Mouse (Mus musculus): ENCODE data around the gene Shisa6. TPM values are rescaled to one million over a fixed set of nuclear protein-coding genes. Genes with fewer than 3 reads are reported as not detected.

The Shisa6 gene
- polyA plus RNA-seq (2014; fragmentation: Nextera tagmentation; extraction: Ambion mirVana): 0.52 and 0.80 TPM in 2 replicates

DNA sequence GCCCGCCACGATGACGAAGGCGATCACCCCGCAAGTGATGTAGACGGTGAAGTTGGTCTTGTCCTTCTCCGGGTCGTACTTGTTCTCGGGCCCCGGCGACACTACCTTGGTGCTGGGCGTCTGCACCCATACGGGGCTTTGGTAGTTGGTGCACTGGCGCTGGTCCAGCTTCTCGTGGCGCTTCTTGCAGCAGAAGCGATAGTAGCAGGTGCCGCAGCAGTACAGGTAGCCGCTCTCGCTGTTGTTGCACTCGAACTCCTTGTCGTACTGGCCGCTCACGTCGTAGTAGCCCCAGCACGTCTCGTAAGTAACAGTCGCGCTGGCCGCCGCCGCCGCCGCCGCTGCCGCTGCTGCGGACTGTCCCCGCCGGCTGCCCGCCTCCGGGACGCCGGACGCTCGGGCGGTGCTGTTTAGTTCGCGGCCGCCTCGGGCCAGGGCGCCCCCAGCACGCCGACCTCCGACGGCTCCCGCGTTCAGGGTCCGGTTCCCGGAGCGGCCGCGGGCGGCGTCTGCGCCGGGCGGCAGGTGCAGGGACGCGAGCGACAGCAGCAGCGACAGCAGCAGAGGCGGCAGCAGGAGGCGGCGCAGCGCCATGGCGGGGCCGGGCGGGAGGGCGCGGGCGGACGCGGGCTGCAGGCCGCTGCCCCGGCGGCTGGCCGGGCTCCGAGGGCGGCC lies at the start of gene Shisa6:
Gene Shisa6, minus strand, starts transcription at position 594 of the 675 bp plus-strand sequence.
- Histone ChIP-seq H3K4me3 (ENCODE audit: low read depth, low read length) (peak within 1 kb of the TSS; percentile 51), H3K4me2 (replicated peaks; ENCODE audit: low read depth, low read length) (peak within 1 kb of the TSS; percentile 97), H3K36me3 (ENCODE audit: control insufficient read depth, insufficient read depth, low read length) (no peaks in the 10 kb centered on the region), H3K4me1 (ENCODE audit: control insufficient read depth, insufficient read depth, low read length) (peaks cover 3% of the 10 kb centered on the region; the same call in 1 of the 2 replicates), H3K9ac (replicated peaks; ENCODE audit: low read depth, low read length) (no peak within 1 kb of the TSS; the same call in 1 of the 2 replicates), H3K9me3 (ENCODE audit: control insufficient read depth, low read depth, low read length) (no peaks in the 10 kb centered on the region), H3K27ac (ENCODE audit: low read length) (no peak within 1 kb of the TSS), H3K27me3 (ENCODE audit: control insufficient read depth, insufficient read depth, low read length) (peaks cover 27% of the 10 kb centered on the region)
- under 1% methylated on average over 72 of the region's 89 CpGs for WGBS
- peak; percentile 51; the same call in 1 of the 2 replicates for ATAC-seq (ENCODE audit: insufficient number of reproducible peaks, insufficient read depth, low FRiP score, low read depth)

DNA sequence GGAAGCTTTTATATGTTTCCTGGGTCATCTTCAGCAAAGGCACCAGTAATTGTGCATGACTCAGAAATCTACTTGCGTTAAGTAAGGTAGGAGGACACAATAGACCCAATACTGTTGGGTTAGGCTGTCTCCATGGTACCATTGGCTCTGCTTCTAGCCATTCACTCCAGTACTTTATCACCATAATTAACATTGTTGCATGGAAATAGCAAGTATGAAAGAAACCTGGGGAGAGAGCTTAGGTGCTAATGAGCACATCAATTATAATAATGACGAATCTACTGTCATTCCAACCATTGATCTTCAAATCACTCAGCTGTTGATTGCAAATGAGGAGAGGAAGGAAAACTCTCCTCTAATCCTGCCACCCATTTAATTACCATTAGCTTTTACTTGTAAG lies 48.1 kb upstream of the Shisa6 start:
- Histone ChIP-seq H3K4me3 (ENCODE audit: low read depth, low read length) (no peak overlapping the region), H3K4me2 (replicated peaks; ENCODE audit: low read depth, low read length) (no peak overlapping the region), H3K36me3 (ENCODE audit: control insufficient read depth, insufficient read depth, low read length) (no peaks in the 10 kb centered on the region), H3K9ac (replicated peaks; ENCODE audit: low read depth, low read length) (no peak overlapping the region), H3K27ac (ENCODE audit: low read length) (no peak overlapping the region), H3K4me1 (ENCODE audit: control insufficient read depth, insufficient read depth, low read length) (no peaks in the 10 kb centered on the region), H3K9me3 (ENCODE audit: control insufficient read depth, low read depth, low read length) (no peaks in the 10 kb centered on the region), H3K27me3 (ENCODE audit: control insufficient read depth, insufficient read depth, low read length) (no peaks in the 10 kb centered on the region)
- 27% methylated on average over 2 of the region's 2 CpGs for WGBS
- no peak for ATAC-seq (ENCODE audit: insufficient number of reproducible peaks, insufficient read depth, low FRiP score, low read depth)

DNA sequence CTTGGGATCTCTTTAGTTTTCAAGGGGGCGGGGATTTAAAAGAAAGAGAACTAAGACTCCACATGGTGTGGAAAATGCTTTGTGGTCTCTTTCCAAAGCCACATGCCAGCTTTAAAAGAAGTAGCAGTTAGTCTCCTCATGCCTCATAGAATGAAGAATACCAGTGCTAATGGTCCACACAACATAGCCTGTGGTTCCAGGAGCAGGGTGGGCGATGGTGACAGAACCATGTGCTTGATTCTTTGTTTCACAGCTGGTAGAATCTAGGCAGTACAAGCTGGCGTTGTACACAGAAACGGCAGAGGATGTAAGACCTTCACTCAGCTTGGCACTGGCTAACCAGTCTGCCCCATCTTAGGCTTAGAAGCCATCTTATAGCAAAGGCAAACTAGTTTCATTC lies 43.3 kb upstream of the Shisa6 start:
- Histone ChIP-seq H3K4me1 (ENCODE audit: control insufficient read depth, insufficient read depth, low read length) (no peaks in the 10 kb centered on the region), H3K9me3 (ENCODE audit: control insufficient read depth, low read depth, low read length) (no peaks in the 10 kb centered on the region), H3K4me2 (replicated peaks; ENCODE audit: low read depth, low read length) (no peak overlapping the region), H3K36me3 (ENCODE audit: control insufficient read depth, insufficient read depth, low read length) (no peaks in the 10 kb centered on the region), H3K4me3 (ENCODE audit: low read depth, low read length) (no peak overlapping the region), H3K27me3 (ENCODE audit: control insufficient read depth, insufficient read depth, low read length) (no peaks in the 10 kb centered on the region; the same call in 1 of the 2 replicates), H3K27ac (ENCODE audit: low read length) (no peak overlapping the region), H3K9ac (replicated peaks; ENCODE audit: low read depth, low read length) (no peak overlapping the region)
- no peak for ATAC-seq (ENCODE audit: insufficient number of reproducible peaks, insufficient read depth, low FRiP score, low read depth)
- 78% methylated on average over 4 of the region's 4 CpGs for WGBS

DNA sequence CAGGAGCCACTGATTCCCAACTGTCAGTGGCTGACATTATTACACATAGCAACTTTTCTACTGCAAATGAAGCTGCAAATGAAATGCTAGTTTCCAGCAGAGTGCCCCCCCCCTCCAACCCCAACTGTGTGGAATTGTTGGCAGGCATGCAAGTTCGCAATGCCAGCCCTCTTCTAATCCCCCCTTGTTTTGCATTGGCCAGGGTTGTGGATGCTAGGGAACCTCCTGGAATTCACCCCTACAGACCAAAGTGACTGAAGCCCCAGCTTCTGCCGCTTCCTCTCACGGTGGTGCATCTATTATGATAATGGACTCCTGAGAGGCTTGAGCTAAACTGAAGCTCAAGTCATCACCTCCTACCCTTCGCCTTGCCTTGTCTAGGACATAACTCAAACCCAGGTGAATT lies 42.6 kb upstream of the Shisa6 start:
- ATAC-seq (ENCODE audit: insufficient number of reproducible peaks, insufficient read depth, low FRiP score, low read depth): no peak
- 22% methylated on average over 4 of the region's 4 CpGs for WGBS
- H3K9ac ChIP-seq (replicated peaks; ENCODE audit: low read depth, low read length): no peak overlapping the region

DNA sequence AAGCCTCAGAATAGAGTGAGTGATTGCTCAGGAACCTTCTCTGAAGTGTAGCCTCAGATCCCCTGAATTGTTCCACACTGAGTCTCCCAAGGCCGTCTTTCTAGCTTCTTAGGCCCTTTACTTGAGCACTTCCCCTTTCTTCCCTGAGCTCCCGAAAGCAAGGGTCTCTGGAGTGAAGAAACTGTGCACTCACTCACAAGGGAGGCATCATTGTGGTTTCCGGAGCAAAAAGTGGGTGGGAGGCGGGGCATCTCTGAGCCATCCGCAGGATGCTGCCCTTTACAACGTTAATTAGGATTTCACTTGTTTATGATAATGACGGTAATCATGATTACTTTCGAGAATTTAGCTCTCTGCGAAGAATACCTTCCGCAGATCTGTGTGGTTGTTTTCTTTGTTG lies 41.6 kb upstream of the Shisa6 start:
- Histone ChIP-seq H3K4me2 (replicated peaks; ENCODE audit: low read depth, low read length) (no peak overlapping the region), H3K27ac (ENCODE audit: low read length) (no peak overlapping the region), H3K9me3 (ENCODE audit: control insufficient read depth, low read depth, low read length) (no peaks in the 10 kb centered on the region), H3K27me3 (ENCODE audit: control insufficient read depth, insufficient read depth, low read length) (no peaks in the 10 kb centered on the region; the same call in 1 of the 2 replicates), H3K36me3 (ENCODE audit: control insufficient read depth, insufficient read depth, low read length) (no peaks in the 10 kb centered on the region), H3K4me3 (ENCODE audit: low read depth, low read length) (no peak overlapping the region), H3K9ac (replicated peaks; ENCODE audit: low read depth, low read length) (no peak overlapping the region), H3K4me1 (ENCODE audit: control insufficient read depth, insufficient read depth, low read length) (no peaks in the 10 kb centered on the region)
- ATAC-seq (ENCODE audit: insufficient number of reproducible peaks, insufficient read depth, low FRiP score, low read depth): no peak
- 5% methylated on average over 10 of the region's 10 CpGs for WGBS

More for the DNA sequence above, 42.6 kb upstream of the Shisa6 start:
- H3K9me3 ChIP-seq (ENCODE audit: control insufficient read depth, low read depth, low read length): no peaks in the 10 kb centered on the region
- H3K27me3 ChIP-seq (ENCODE audit: control insufficient read depth, insufficient read depth, low read length): no peaks in the 10 kb centered on the region; the same call in 1 of the 2 replicates
- no peaks in the 10 kb centered on the region for H3K36me3 ChIP-seq (ENCODE audit: control insufficient read depth, insufficient read depth, low read length)
- no peak overlapping the region for H3K4me3 ChIP-seq (ENCODE audit: low read depth, low read length)
- no peak overlapping the region for H3K4me2 ChIP-seq (replicated peaks; ENCODE audit: low read depth, low read length)
- H3K27ac ChIP-seq (ENCODE audit: low read length): no peak overlapping the region
- H3K4me1 ChIP-seq (ENCODE audit: control insufficient read depth, insufficient read depth, low read length): no peaks in the 10 kb centered on the region

DNA sequence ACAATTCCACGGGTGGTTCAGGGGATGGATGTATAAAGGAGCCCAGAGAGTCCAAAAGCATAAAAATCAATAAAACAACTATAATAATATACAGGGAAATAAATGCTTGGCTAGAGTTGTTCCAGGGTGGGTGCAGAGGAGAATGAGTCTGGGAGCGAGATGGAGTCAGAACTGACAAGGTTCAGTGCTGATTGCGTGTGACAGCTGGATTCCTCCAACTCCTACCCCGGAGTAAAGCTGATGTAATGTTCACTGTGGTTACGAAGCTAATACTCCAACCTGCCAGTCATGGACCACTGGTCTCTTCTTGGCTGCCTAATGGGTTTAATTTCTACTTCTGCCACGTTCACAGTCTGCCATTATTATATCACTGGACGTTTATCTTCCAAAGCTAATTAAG lies 36.5 kb upstream of the Shisa6 start:
- H3K9ac ChIP-seq (replicated peaks; ENCODE audit: low read depth, low read length): no peak overlapping the region
- no peak overlapping the region for H3K27ac ChIP-seq (ENCODE audit: low read length)
- WGBS: 63% methylated on average over 7 of the region's 7 CpGs

DNA sequence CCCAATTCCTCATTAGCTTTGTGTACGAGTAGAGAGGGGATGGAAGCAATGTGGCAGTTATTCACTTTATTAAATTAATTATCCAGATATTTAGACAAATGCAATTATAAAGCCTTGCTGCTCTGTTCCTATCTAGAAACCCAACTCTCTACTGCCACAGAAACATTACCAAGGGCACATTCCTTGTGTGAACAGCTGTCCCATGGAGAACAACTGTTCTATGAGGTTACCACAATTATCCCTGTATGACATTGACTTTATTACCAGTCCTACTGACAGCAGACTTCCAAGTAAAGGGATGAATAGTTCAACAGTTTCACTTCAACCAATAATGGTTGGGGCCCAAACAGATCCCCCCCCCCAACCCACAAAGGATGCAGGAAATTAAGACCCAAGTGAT lies 12.1 kb upstream of the Shisa6 start:
- Histone ChIP-seq H3K9ac (replicated peaks; ENCODE audit: low read depth, low read length) (no peak overlapping the region), H3K27ac (ENCODE audit: low read length) (no peak overlapping the region), H3K4me1 (ENCODE audit: control insufficient read depth, insufficient read depth, low read length) (no peaks in the 10 kb centered on the region), H3K27me3 (ENCODE audit: control insufficient read depth, insufficient read depth, low read length) (no peaks in the 10 kb centered on the region), H3K4me3 (ENCODE audit: low read depth, low read length) (no peak overlapping the region), H3K4me2 (replicated peaks; ENCODE audit: low read depth, low read length) (no peak overlapping the region), H3K9me3 (ENCODE audit: control insufficient read depth, low read depth, low read length) (no peaks in the 10 kb centered on the region), H3K36me3 (ENCODE audit: control insufficient read depth, insufficient read depth, low read length) (no peaks in the 10 kb centered on the region)
- no peak for ATAC-seq (ENCODE audit: insufficient number of reproducible peaks, insufficient read depth, low FRiP score, low read depth)
- 80% methylated on average over 1 of the region's 1 CpGs for WGBS

More for the DNA sequence above, 36.5 kb upstream of the Shisa6 start:
- Histone ChIP-seq H3K9me3 (ENCODE audit: control insufficient read depth, low read depth, low read length) (no peaks in the 10 kb centered on the region), H3K36me3 (ENCODE audit: control insufficient read depth, insufficient read depth, low read length) (no peaks in the 10 kb centered on the region), H3K4me1 (ENCODE audit: control insufficient read depth, insufficient read depth, low read length) (no peaks in the 10 kb centered on the region), H3K27me3 (ENCODE audit: control insufficient read depth, insufficient read depth, low read length) (no peaks in the 10 kb centered on the region), H3K4me2 (replicated peaks; ENCODE audit: low read depth, low read length) (no peak overlapping the region), H3K4me3 (ENCODE audit: low read depth, low read length) (no peak overlapping the region)
- ATAC-seq (ENCODE audit: insufficient number of reproducible peaks, insufficient read depth, low FRiP score, low read depth): no peak

DNA sequence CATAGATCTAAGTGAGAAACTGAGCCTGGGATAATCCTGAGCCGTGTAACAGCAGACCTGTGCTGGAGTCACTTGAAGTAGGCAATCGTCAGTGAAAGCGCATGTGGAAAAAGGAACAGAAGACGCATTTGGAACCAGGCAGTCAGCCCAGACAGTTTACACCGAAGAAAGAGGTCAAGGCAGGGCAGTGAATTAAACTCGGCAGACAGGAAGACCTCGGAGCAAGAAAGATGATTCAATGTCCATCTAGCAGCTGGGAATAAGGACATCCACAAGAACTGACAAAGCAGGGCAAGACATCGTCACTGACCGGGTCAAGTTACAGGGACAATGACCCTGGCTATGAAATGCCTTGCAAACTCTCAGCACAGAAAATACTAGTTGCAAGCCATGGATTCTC lies 10.1 kb upstream of the Shisa6 start:
- Histone ChIP-seq H3K27ac (ENCODE audit: low read length) (no peak overlapping the region), H3K4me3 (ENCODE audit: low read depth, low read length) (no peak overlapping the region), H3K36me3 (ENCODE audit: control insufficient read depth, insufficient read depth, low read length) (no peaks in the 10 kb centered on the region), H3K4me2 (replicated peaks; ENCODE audit: low read depth, low read length) (no peak overlapping the region), H3K27me3 (ENCODE audit: control insufficient read depth, insufficient read depth, low read length) (no peaks in the 10 kb centered on the region), H3K9me3 (ENCODE audit: control insufficient read depth, low read depth, low read length) (no peaks in the 10 kb centered on the region), H3K9ac (replicated peaks; ENCODE audit: low read depth, low read length) (no peak overlapping the region), H3K4me1 (ENCODE audit: control insufficient read depth, insufficient read depth, low read length) (no peaks in the 10 kb centered on the region)
- ATAC-seq (ENCODE audit: insufficient number of reproducible peaks, insufficient read depth, low FRiP score, low read depth): no peak
- 50% methylated on average over 9 of the region's 9 CpGs for WGBS

DNA sequence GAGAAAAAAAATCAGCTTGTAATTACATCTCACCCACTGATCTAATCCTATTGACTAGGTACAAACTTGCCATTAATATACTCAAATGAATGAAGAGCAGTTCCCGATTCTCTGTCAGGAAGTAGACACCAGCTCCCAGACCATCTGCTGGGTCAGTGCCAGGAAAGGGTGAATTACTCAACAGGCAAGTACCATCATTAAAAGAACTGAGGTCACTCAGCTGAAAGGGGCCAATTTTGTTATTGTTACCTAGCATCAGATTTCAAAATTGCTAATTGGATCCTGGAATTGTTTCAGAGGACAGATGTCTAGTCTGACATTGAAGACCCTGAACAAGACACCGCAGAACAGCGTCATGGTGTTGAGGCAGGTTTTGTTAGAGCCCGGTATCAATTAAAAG lies 9.4 kb upstream of the Shisa6 start:
- Histone ChIP-seq H3K9ac (replicated peaks; ENCODE audit: low read depth, low read length) (no peak overlapping the region), H3K27ac (ENCODE audit: low read length) (no peak overlapping the region), H3K36me3 (ENCODE audit: control insufficient read depth, insufficient read depth, low read length) (no peaks in the 10 kb centered on the region), H3K9me3 (ENCODE audit: control insufficient read depth, low read depth, low read length) (no peaks in the 10 kb centered on the region), H3K4me3 (ENCODE audit: low read depth, low read length) (no peak overlapping the region), H3K4me1 (ENCODE audit: control insufficient read depth, insufficient read depth, low read length) (no peaks in the 10 kb centered on the region), H3K27me3 (ENCODE audit: control insufficient read depth, insufficient read depth, low read length) (no peaks in the 10 kb centered on the region), H3K4me2 (replicated peaks; ENCODE audit: low read depth, low read length) (no peak overlapping the region)
- no peak for ATAC-seq (ENCODE audit: insufficient number of reproducible peaks, insufficient read depth, low FRiP score, low read depth)
- WGBS: 71% methylated on average over 4 of the region's 4 CpGs

Measured in stomach, embryonic 14.5 days (tissue).